Mouse (Mus musculus) C2C12 (cell line): ENCODE data around the gene E130308A19Rik. TPM values are rescaled to one million over a fixed set of nuclear protein-coding genes. Genes with fewer than 3 reads are reported as not detected.

ENCODE experiments used
- H3K27me3 ChIP-seq: one replicate; pipeline ENCODE4 v1.6.1; 2011; ENCODE audit not compliant: control insufficient read depth, insufficient read depth, insufficient read length
- H3K36me3 ChIP-seq: one replicate; pipeline ENCODE4 v1.6.1; 2011; ENCODE audit not compliant: control insufficient read depth, insufficient read depth
- H3K4me3 ChIP-seq: one replicate; pipeline ENCODE4 v1.5.1; 2011; ENCODE audit warnings: mild to moderate bottlenecking, control low read depth; ENCODE audit not compliant: poor library complexity, insufficient read depth, severe bottlenecking
- H3K79me2 ChIP-seq: one replicate; pipeline ENCODE4 v1.6.1; 2011; ENCODE audit not compliant: control insufficient read depth, insufficient read depth
- H3K79me3 ChIP-seq: one replicate; pipeline ENCODE4 v1.6.1; 2011; ENCODE audit warnings: low read depth, control low read depth
- H3ac ChIP-seq: one replicate; pipeline ENCODE3; 2011; ENCODE audit warnings: low read depth; ENCODE audit not compliant: control insufficient read depth, insufficient read length
- CEBPB ChIP-seq: IDR thresholded peaks from one replicate; pipeline ENCODE4 v1.6.1; 2011; ENCODE audit warnings: low read depth, mild to moderate bottlenecking, control low read depth, moderate library complexity
- CTCF ChIP-seq: IDR thresholded peaks from one replicate; pipeline ENCODE4 v1.5.1; 2011; ENCODE audit not compliant: control insufficient read depth, insufficient read depth, insufficient read length
- FOSL1 ChIP-seq: IDR thresholded peaks from one replicate; pipeline ENCODE4 v1.8.0; 2011; ENCODE audit warnings: mild to moderate bottlenecking, low read length; ENCODE audit not compliant: poor library complexity, insufficient read depth, severe bottlenecking
- MAX ChIP-seq: IDR thresholded peaks from one replicate; pipeline ENCODE4 v1.6.1; 2011; ENCODE audit warnings: mild to moderate bottlenecking, control low read depth
- MYOD1 ChIP-seq: IDR thresholded peaks from one replicate; pipeline ENCODE4 v1.6.1; 2011; ENCODE audit warnings: low read depth; ENCODE audit not compliant: control insufficient read depth, insufficient read length
- MYOG ChIP-seq: IDR thresholded peaks from one replicate; pipeline ENCODE4 v1.6.1; 2011; ENCODE audit not compliant: control insufficient read depth, insufficient read length; ENCODE audit errors: extremely low read depth
- USF1 ChIP-seq: IDR thresholded peaks from one replicate; pipeline ENCODE4 v1.6.1; 2011; ENCODE audit warnings: low read depth, mild to moderate bottlenecking, control low read depth, moderate library complexity
- polyA plus RNA-seq: library from polyadenylated mRNA; unstranded; fragments of >200 nt; fragmentation: generic; extraction: Trizol; gene quantifications from one replicate; pipeline ENCODE4 v1.2.1, GENCODE M21; 2012; ENCODE audit warnings: missing spikeins

E130308A19Rik gene
- polyA plus RNA-seq, 1 experiment, result 1.8 TPM

- Histone ChIP-seq H3ac (no peak overlapping the region), H3K79me3 (no peaks in the 10 kb centered on the region), H3K27me3 (no peaks in the 10 kb centered on the region), H3K4me3 (no peak overlapping the region), H3K36me3 (no peaks in the 10 kb centered on the region), H3K79me2 (no peaks in the 10 kb centered on the region)
- TF ChIP-seq CEBPB, result no peak
- TF ChIP-seq CTCF, result no peak
- TF ChIP-seq USF1, result no peak
- TF ChIP-seq FOSL1, result no peak
- TF ChIP-seq MYOD1, result no peak
- no peak for TF ChIP-seq MAX
- no peak for TF ChIP-seq MYOG
Observed at GRCm38 (mm10) chr4:59714926-59715325, 88.9 kb downstream of the E130308A19Rik start.

DNA sequence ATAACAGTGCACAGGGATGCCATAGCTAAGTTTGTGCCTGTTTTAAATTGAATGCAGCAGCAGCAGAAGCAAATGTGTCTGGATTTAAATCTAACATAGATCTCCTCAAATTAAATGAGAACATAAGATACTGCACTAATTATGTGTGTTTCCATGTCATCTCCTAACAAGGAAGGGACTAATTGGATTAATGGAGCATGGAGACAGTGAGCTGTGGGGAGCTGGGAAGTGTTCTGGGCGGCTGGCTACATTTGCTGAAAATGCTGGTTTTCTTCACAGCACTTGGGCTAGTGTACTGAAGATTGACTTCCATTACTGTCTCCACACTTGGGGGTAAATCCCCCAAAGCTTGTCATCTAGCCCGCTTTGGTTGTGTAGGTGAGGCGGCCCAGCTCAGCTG lies 89.5 kb downstream of the E130308A19Rik start:
- no peak for TF ChIP-seq CEBPB
- no peak for TF ChIP-seq MAX
- no peaks in the 10 kb centered on the region for H3K36me3 ChIP-seq
- no peak overlapping the region for H3K4me3 ChIP-seq
- no peaks in the 10 kb centered on the region for H3K79me2 ChIP-seq
- H3K79me3 ChIP-seq, result no peaks in the 10 kb centered on the region
- H3K27me3 ChIP-seq, result no peaks in the 10 kb centered on the region
- H3ac ChIP-seq, result no peak overlapping the region

GRCm38 (mm10) chr4:59717349-59717748 lies 91.3 kb downstream of the E130308A19Rik start:
- Histone ChIP-seq H3K36me3 (no peaks in the 10 kb centered on the region), H3K79me2 (no peaks in the 10 kb centered on the region), H3K27me3 (no peaks in the 10 kb centered on the region), H3K79me3 (no peaks in the 10 kb centered on the region), H3K4me3 (no peak overlapping the region), H3ac (no peak overlapping the region)
- no peak for TF ChIP-seq MYOG
- TF ChIP-seq FOSL1, result no peak
- TF ChIP-seq CEBPB, result no peak
- TF ChIP-seq CTCF, result no peak
- no peak for TF ChIP-seq USF1
- TF ChIP-seq MYOD1, result no peak
- TF ChIP-seq MAX, result no peak

GRCm38 (mm10) chr4:59718542-59718941 lies 92.5 kb downstream of the E130308A19Rik start:
- Histone ChIP-seq H3K79me3 (no peaks in the 10 kb centered on the region), H3K27me3 (no peaks in the 10 kb centered on the region), H3K4me3 (no peak overlapping the region), H3K36me3 (no peaks in the 10 kb centered on the region), H3ac (no peak overlapping the region), H3K79me2 (no peaks in the 10 kb centered on the region)
- TF ChIP-seq USF1 (no peak), MYOG (no peak), FOSL1 (no peak), CEBPB (no peak), MAX (no peak), MYOD1 (no peak), CTCF (no peak)

- Histone ChIP-seq H3K36me3 (no peaks in the 10 kb centered on the region), H3ac (no peak overlapping the region), H3K79me2 (no peaks in the 10 kb centered on the region), H3K4me3 (no peak overlapping the region), H3K79me3 (no peaks in the 10 kb centered on the region), H3K27me3 (no peaks in the 10 kb centered on the region)
- TF ChIP-seq CTCF, result no peak
- no peak for TF ChIP-seq CEBPB
Observed at GRCm38 (mm10) chr4:59719481-59720355, 93.7 kb downstream of the E130308A19Rik start.

DNA sequence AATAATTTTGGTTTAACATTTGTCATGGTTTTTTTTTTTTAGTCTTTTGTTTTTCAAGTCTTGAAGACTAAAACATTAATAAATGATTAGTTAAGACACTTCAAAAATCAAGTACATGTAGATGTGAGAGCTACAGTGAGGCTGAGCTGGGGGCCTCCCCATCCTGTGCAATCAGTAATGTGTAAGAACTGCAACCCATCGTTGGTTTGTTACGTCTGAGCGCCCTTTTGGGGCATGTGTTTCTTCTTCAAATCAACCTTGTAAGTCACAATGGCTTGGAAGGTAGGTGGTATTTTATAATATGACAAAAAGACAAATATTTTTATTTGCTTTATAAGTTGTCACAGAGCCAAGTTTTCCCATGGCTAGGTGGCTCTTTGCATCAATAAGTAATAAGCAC lies 95.8 kb downstream of the E130308A19Rik start:
- H3K79me3 ChIP-seq, result no peaks in the 10 kb centered on the region
- no peak overlapping the region for H3ac ChIP-seq
- TF ChIP-seq MYOG (no peak), MAX (no peak), FOSL1 (no peak), CEBPB (no peak), USF1 (no peak), MYOD1 (no peak), CTCF (no peak)
- H3K4me3 ChIP-seq, result no peak overlapping the region
- no peaks in the 10 kb centered on the region for H3K36me3 ChIP-seq
- no peaks in the 10 kb centered on the region for H3K79me2 ChIP-seq
- no peaks in the 10 kb centered on the region for H3K27me3 ChIP-seq
